Mouse (Mus musculus) MEL (cell line): ENCODE results near the gene Cited2.
A peak's percentile ranks its signal among the peaks of the same experiment; 100 is the strongest.

Experiments used
- CTCF ChIP-seq, 3 experiments: IDR thresholded peaks in 2 of 3; conservative IDR thresholded peaks in 1 of 3; 2 replicates each; pipeline ENCODE4 v1.5.1; 2011 to 2012; ENCODE audit warnings: low read length in 3 of 3, low read depth in 2 of 3, mild to moderate bottlenecking in 2 of 3, improper control_type of control experiment in 1 of 3, inconsistent platforms in 1 of 3, mixed read lengths in 1 of 3, moderate library complexity in 1 of 3; ENCODE audit not compliant: control insufficient read depth in 1 of 3, insufficient read depth in 1 of 3, poor library complexity in 1 of 3, severe bottlenecking in 1 of 3
- MEF2A ChIP-seq: IDR thresholded peaks from 2 replicates; pipeline ENCODE4 v1.6.1; 2014; ENCODE audit warnings: low read depth, mild to moderate bottlenecking, inconsistent platforms, low read length, improper control_type of control experiment; ENCODE audit not compliant: poor library complexity, insufficient replicate concordance, severe bottlenecking; ENCODE audit errors: extremely low read depth
- MYC ChIP-seq: IDR thresholded peaks from 2 replicates; pipeline ENCODE4 v1.6.1; 2011; ENCODE audit warnings: low read depth, mild to moderate bottlenecking, low read length, improper control_type of control experiment, moderate library complexity
- NELFE ChIP-seq: IDR thresholded peaks from 2 replicates; pipeline ENCODE4 v1.6.1; 2011; ENCODE audit warnings: low read depth, low read length, improper control_type of control experiment

- TF ChIP-seq MEF2A: no peak
- peak; percentile 7 to 69 (median 25); a peak in 4 of 6 replicates for TF ChIP-seq CTCF (IDR thresholded peaks at IDR 0.05 in 2 of 3, conservative IDR thresholded peaks at IDR 0.05 in 1 of 3; ENCODE audit: control insufficient read depth in 1 of 3, insufficient read depth in 1 of 3, low read depth in 2 of 3, low read length in 3 of 3, poor library complexity in 1 of 3, severe bottlenecking in 1 of 3)
- TF ChIP-seq MYC: no peak
- no peak for TF ChIP-seq NELFE
Observed at GRCm38 (mm10) chr10:17727926-17728279, 4.9 kb downstream of the Cited2 start.
